Mouse (Mus musculus): ENCODE data around the gene Guca1a. TPM values are rescaled to one million over a fixed set of nuclear protein-coding genes. Genes with fewer than 3 reads are reported as not detected.
A peak's percentile ranks its signal among the peaks of the same experiment; 100 is the strongest.

Gene Guca1a
- polyA plus RNA-seq, 1 experiment from 2014 or later = 0.13 TPM

DNA sequence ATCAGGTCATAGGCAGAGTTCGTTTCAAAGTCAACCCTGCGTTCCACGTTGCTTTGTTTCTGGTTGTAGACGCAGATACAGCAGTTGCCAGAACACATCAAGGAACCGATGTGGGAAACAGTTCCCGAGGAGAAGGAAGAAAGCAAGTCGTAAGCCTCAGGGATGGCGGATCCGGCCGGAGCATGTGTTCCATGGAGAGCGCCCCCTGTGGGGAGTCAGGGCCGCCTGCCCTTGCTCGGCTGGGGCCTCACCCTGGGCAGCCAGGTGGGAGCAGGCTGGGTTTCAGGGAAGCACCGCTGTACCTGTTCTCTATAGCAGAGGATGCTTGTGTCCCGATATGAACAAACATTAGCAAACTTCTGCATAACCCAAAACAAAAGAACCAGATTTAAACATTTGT, 22.3 kb downstream of the Guca1a start:
- ChIA-PET POLR2A (interaction anchor here (0.6 kb wide), 1 partner anchor 30 kb away, joined by 3 read pairs; no protein-coding TSS in a partner anchor), CTCF (no interaction called here)
- H3K27me3 ChIP-seq = no peaks in the 10 kb centered on the region
- ATAC-seq = no peak
- no peak for DNase-seq (ENCODE audit: low read depth, low spot score)
- in situ Hi-C loops (cut with MboI; ENCODE audit: low pct_unique_long_range_greater_than_20kb) = loop anchor here (5.0 kb wide), 1 partner anchor 234 kb away; the partner anchor contains the start of genes Bysl, Gm20517 and Med20
- TF ChIP-seq CTCF (IDR thresholded peaks at IDR 0.05) = no peak

DNA sequence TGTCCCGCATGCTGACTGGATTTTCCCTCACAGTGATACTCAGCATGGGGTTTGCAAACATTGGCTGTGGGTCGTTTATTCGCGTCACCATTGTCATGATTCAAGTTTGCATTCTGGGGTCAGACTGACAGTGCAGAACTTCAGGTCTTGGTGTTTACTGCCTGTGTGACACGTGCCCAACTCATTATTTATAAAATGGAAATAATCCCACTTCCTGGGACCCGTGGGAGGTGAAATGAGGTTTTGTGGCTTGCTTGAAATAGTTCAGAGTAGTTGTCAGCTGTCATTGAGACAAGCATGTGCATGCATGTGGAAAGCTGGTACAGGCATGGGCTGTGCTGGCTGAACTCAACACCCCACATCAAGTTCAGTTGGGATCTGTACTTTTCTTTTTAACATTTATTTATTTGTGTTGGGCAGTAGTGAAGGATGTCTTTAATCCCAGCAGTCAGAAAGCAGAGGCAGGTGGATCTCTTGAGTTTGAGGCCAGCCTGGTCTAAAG, 23.6 kb downstream of the Guca1a start:
- no peak for TF ChIP-seq CTCF (IDR thresholded peaks at IDR 0.05)
- DNase-seq (ENCODE audit: low read depth, low spot score) = no peak
- ChIA-PET CTCF (no interaction called here), POLR2A (no interaction called here)
- ATAC-seq = no peak
- in situ Hi-C loops (cut with MboI; ENCODE audit: low pct_unique_long_range_greater_than_20kb) = loop anchor here (5.0 kb wide), 1 partner anchor 235 kb away; the partner anchor contains the start of genes Bysl, Gm20517 and Med20
- H3K27me3 ChIP-seq = no peaks in the 10 kb centered on the region

DNA sequence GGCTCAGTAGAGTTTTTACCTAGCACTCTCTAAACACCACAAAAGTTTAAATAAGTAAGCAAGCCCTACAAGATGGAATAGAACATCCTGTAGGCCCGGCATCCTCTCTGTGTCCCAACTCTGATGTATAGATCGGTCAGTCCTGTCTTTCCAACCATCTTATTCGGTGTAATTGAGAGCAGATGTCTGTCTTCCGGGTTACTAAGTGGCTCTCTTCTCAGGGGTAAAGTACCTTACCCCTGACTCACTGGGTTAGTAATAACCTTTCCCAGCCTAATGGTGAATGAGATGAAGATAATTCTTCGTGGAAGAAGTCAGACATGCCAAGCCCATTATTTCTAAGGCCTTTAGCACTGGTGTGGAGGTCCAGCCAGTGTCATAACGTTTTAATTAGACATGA, 26.4 kb downstream of the Guca1a start:
- ChIA-PET POLR2A (no interaction called here), CTCF (no interaction called here)
- DNase-seq (ENCODE audit: low read depth, low spot score) (peak; percentile 44), ATAC-seq (no peak)
- no peak for TF ChIP-seq CTCF (IDR thresholded peaks at IDR 0.05)
- in situ Hi-C loops (cut with MboI; ENCODE audit: low pct_unique_long_range_greater_than_20kb) = loop anchor here (5.0 kb wide), 1 partner anchor 108 kb away; no protein-coding TSS in a partner anchor
- no peaks in the 10 kb centered on the region for H3K27me3 ChIP-seq

DNA sequence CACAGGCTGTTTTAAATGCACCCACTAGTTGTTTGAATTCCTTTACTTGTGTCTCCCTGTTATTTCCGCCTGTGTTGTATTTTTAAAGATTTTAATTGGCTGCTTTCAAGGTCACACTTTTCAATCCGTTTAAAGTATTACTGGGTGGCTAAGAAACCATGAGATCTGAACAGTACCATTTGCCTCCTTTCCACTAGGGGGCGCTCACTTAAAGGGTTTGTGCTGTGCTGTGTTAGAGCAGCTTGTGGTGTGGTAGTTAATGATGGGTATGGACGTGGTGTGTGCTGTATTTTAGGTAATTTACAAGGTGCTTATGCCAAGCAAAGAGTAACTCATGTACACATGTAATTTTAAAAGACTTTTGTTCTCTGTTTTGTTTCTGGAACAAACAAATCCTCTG, 28.9 kb downstream of the Guca1a start:
- ChIA-PET CTCF (interaction anchor here (0.5 to 1.6 kb wide), 7 partner anchors 8 to 111 kb away, joined by 3 to 7 read pairs (median 3); no protein-coding TSS in a partner anchor), POLR2A (interaction anchor here (1.0 kb wide), 1 partner anchor 27 kb away, joined by 3 read pairs; no protein-coding TSS in a partner anchor)
- in situ Hi-C loops (cut with MboI; ENCODE audit: low pct_unique_long_range_greater_than_20kb) = loop anchor here (5.0 kb wide), 1 partner anchor 111 kb away; no protein-coding TSS in a partner anchor
- DNase-seq (ENCODE audit: low read depth, low spot score) (no peak), ATAC-seq (peak; percentile 38)
- TF ChIP-seq CTCF (IDR thresholded peaks at IDR 0.05) = peak; percentile 86
- H3K27me3 ChIP-seq = no peaks in the 10 kb centered on the region

DNA sequence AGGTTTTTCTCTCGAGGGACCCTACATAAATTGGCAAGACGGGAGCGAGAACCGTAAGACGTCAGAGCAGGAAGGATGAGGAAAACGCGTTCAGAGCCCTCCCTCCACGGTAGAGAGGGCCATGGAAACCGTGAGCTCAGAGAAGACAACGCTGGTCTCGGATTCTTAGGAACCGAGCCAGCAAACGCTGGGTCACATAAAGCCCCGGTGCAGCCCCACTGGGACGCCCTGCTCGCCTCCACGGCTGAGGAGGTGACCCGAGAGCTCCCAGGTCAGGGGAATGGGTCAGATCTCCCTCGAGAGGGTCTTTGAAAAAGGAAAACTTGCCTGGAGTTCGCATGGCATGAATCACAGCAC, 31.3 kb downstream of the Guca1a start:
- TF ChIP-seq CTCF (IDR thresholded peaks at IDR 0.05) = no peak

DNA sequence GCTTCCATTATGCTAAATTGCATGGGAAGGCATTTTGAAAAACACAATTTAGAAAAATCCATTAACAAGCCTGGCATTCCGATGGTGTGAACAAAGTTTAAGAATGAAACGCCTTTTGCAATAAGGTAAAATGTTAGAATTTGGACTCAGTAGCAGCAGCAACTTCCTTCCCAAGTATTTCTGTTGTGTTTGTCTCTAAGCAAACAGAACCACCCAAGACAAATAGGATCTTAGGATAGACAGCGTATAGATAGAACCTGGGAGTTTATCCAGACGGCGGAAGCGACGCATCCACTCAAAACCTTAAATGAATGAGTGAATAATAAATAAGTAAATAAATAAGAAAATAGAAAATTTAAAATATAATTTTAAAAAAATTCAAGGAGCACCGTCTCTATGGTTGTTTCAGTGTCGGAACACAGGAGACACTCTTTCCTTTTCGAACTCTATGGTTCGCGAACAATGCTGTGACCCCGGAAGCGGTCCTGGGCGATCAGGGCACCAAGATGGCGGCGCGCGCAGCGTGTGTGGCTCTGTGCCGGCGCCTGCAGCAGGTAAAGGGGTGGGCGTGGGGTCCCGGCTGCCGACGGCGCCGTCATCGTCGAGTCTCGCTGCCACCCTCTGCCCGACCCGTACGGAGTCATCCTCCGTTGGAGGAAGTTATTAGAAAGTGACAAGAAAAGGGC, 31.8 kb downstream of the Guca1a start, which contains the start of gene Mrps10:
Gene Mrps10, plus strand, starts transcription at position 487 of the 686 bp plus-strand sequence.
- ChIA-PET CTCF (interaction anchor here (0.6 to 1.2 kb wide), 2 partner anchors 11 to 104 kb away, joined by 3 read pairs; no protein-coding TSS in a partner anchor), POLR2A (no interaction called here)
- ATAC-seq (peak; percentile 63), DNase-seq (ENCODE audit: low read depth, low spot score) (peak; percentile 50)
- no peak for TF ChIP-seq CTCF (IDR thresholded peaks at IDR 0.05)
- in situ Hi-C loops (cut with MboI; ENCODE audit: low pct_unique_long_range_greater_than_20kb) = no loop called here
- no peaks in the 10 kb centered on the region for H3K27me3 ChIP-seq

More for the DNA sequence above, 31.3 kb downstream of the Guca1a start:
- ChIA-PET CTCF (interaction anchor here (1.2 kb wide), 1 partner anchor 103 kb away, joined by 3 read pairs; no protein-coding TSS in a partner anchor), POLR2A (no interaction called here)
- in situ Hi-C loops (cut with MboI; ENCODE audit: low pct_unique_long_range_greater_than_20kb) = no loop called here
- no peak for ATAC-seq
- no peak for DNase-seq (ENCODE audit: low read depth, low spot score)
- no peaks in the 10 kb centered on the region for H3K27me3 ChIP-seq

DNA sequence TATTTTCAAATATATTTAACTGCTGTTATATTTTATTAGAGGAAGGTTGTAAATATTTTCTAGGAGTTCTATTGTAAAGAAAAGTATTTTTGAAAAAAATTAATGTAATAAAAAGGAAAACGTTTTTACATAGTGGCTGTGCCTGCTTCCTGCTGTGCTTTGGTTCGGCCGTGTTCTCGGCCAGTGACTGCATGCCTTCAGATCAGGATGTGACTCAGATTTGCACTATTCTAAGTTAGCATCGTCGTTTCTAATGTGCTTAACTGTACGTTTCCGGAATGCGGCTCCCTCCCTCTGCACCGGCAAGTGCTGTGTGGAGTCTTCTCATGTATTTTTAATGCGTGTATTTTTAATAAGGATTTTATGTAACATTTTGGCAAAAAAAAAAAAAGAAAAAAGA, 39.0 kb downstream of the Guca1a start:
- POLR2A ChIA-PET = interaction anchor here (0.7 kb wide), 1 partner anchor 93 kb away, joined by 3 read pairs; no protein-coding TSS in a partner anchor
- DNase-seq (ENCODE audit: low read depth, low spot score) (no peak), ATAC-seq (no peak)
- H3K27me3 ChIP-seq = no peaks in the 10 kb centered on the region
- TF ChIP-seq CTCF (IDR thresholded peaks at IDR 0.05) = no peak
- in situ Hi-C loops (cut with MboI; ENCODE audit: low pct_unique_long_range_greater_than_20kb) = no loop called here
- CTCF ChIA-PET = no interaction called here

DNA sequence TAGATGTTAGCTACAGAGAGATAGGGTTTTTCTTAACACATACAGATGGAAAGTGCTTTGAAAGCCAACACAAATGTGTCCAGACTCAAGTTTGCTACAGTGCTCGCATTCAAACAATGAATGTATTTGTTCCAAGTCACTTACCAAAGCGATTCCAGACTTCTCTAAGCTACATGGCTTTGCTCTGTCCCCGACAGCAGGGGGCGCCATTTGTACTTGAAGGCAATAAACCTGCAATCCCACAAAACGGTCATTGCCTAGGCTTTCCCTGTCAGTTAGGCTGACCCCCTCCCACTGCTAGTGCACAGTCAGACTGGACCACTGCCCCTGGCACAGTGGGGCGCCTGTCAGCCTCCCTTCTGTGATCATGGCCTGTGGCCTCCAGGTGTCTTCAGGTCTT, 40.4 kb downstream of the Guca1a start:
- no peak for DNase-seq (ENCODE audit: low read depth, low spot score)
- no peaks in the 10 kb centered on the region for H3K27me3 ChIP-seq
- ChIA-PET POLR2A (no interaction called here), CTCF (interaction anchor here (1.0 to 1.4 kb wide), 4 partner anchors 9 to 321 kb away, joined by 3 read pairs; no protein-coding TSS in a partner anchor)
- no peak for ATAC-seq
- in situ Hi-C loops (cut with MboI; ENCODE audit: low pct_unique_long_range_greater_than_20kb) = no loop called here
- peak; percentile 81 for TF ChIP-seq CTCF (IDR thresholded peaks at IDR 0.05)

DNA sequence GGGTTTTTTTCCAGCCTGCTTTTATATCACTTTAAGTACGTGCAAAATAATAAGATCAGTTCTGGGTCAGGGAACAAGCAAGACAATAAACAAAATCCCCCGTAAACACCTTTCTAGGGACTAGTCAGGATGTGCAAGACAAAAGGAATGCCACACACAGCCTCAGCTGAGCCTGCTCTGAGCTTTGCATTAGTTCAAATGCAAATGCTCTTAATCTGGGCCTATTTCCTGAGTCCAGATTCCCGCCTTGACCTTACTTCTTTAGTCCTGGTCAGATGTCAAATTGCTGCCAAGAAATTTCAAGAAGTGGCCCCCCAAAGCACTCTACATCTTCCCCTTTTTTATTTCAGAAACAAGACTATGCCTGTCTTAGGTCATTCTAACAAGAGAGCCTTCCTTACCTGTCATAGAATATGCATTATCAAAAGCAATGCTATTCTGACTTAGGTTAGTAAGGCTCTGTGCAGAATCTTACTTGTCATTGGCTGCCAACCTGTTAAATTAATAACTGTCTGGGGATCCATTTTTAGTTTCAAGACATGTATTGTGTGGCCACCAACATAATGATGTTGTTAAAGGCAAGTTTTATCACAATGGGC, 50.6 kb downstream of the Guca1a start:
- no peak for TF ChIP-seq CTCF (IDR thresholded peaks at IDR 0.05)
- POLR2A ChIA-PET = no interaction called here
- DNase-seq (ENCODE audit: low read depth, low spot score) (no peak), ATAC-seq (no peak)
- CTCF ChIA-PET = no interaction called here
- in situ Hi-C loops (cut with MboI; ENCODE audit: low pct_unique_long_range_greater_than_20kb) = no loop called here
- no peaks in the 10 kb centered on the region for H3K27me3 ChIP-seq

Other genes starting within 250 kb of the Guca1a start
- gene Mrps10, start 31.7 kb downstream of the Guca1a start, polyA plus RNA-seq (2021) = 46.8 TPM
- gene Guca1b, start 15.2 kb downstream of the Guca1a start, polyA plus RNA-seq (2021) = 0.37 TPM
- 20.0 TPM for gene AI661453, start 36.0 kb upstream of the Guca1a start, polyA plus RNA-seq (2021)
- 1.5 TPM for gene 1700001C19Rik, start 36.8 kb upstream of the Guca1a start, polyA plus RNA-seq (2021)
- 17.8 TPM for gene Taf8, start 101.7 kb upstream of the Guca1a start, polyA plus RNA-seq (2021)
- gene Ccnd3, start 104.5 kb upstream of the Guca1a start, polyA plus RNA-seq (2021) = 99.7 TPM
- gene Bysl, start 210.9 kb upstream of the Guca1a start, polyA plus RNA-seq (2021) = 18.2 TPM
- 36.3 TPM for gene Med20, start 211.0 kb upstream of the Guca1a start, polyA plus RNA-seq (2021)
- 2.4 TPM for gene Gm20517, start 211.0 kb upstream of the Guca1a start, polyA plus RNA-seq (2021)
- gene Usp49, start 230.1 kb upstream of the Guca1a start, polyA plus RNA-seq (2021) = 10.0 TPM

Measured in Patski (cell line).